ENCODE assay signal across 9 mouse cellular contexts in the genomic region with DNA sequence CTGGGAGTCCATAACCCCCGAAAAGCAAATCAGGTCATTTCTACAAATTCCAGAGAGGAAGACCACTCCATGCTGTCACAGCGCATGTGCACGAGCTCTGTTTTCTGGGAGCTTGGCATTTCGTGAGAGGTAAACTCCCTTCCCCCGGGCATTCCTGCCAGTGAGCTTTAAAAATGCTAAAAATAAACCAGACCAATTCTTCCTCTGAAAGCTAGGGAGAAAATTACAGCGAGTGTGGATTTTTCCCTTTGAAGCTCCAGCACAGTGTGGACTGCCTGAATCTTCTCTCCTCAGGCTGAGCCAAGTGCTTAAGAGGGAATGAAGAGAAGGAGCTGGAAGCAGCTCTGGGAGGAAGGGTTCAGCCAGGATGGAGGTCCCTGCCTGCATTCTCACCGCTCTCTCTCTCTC.
A peak's percentile ranks its signal among the peaks of the same experiment; 100 is the strongest.
DNase-seq lines count a peak whose midpoint lies in the region; ATAC-seq lines count a peak whose summit lies in the region.
"Had no signal": no experiment of that assay in that cellular context is flagged by ENCODE, and none has a peak within 500 bp of the region (broad histone marks: within the 10 kb centered on the region; RNA-seq: fewer than 3 reads in every experiment).

No protein-coding gene starts in this region.

- DNase-seq in adrenal gland, postnatal 25 days, result peak; percentile 27
- peak; percentile 35 to 60 for DNase-seq in frontal cortex, postnatal 36 days (ENCODE audit: low spot score in 2 of 2)
- peak; percentile 51 to 73 for DNase-seq in left cerebral cortex, postnatal 14 days (ENCODE audit: low spot score in 2 of 2)
- DNase-seq in liver, result no peak
- DNase-seq in limb, embryonic 10.5 days (ENCODE audit: low spot score), result no peak

- peak overlapping the region; percentile 9; the same call in 1 of the 2 replicates for H3K4me2 ChIP-seq in forebrain, embryonic 15.5 days (replicated peaks)
- H3K4me2 ChIP-seq in forebrain, embryonic 12.5 days, result no peak overlapping the region
- H3K4me2 ChIP-seq in liver, embryonic 12.5 days, result no peak overlapping the region
- H3K4me2 ChIP-seq: limb, embryonic 12.5 days had no signal

- peak overlapping the region; percentile 51 for H3K27ac ChIP-seq in forebrain, embryonic 15.5 days (replicated peaks)
- no peak overlapping the region for H3K27ac ChIP-seq in forebrain, embryonic 12.5 days
- H3K27ac ChIP-seq in liver, embryonic 12.5 days, result no peak overlapping the region
- no peak overlapping the region for H3K27ac ChIP-seq in limb, embryonic 10.5 days
- H3K27ac ChIP-seq: limb, embryonic 12.5 days had no signal

- no peak for ATAC-seq in forebrain, embryonic 15.5 days (replicated peaks)
- ATAC-seq in forebrain, embryonic 12.5 days (ENCODE audit: low FRiP score), result no peak
- ATAC-seq in liver, embryonic 12.5 days, result no peak

- intact Hi-C loops in left cerebral cortex, postnatal 14 days (cut with DNase I), result no loop called here

- no peaks in the 10 kb centered on the region for H3K27me3 ChIP-seq in forebrain, embryonic 15.5 days
- H3K27me3 ChIP-seq in forebrain, embryonic 12.5 days, result no peaks in the 10 kb centered on the region
- H3K27me3 ChIP-seq in liver, embryonic 12.5 days (replicated peaks), result no peaks in the 10 kb centered on the region
- 0 out of 2 replicates have a peak, but pooled peaks cover 4% of the 10 kb centered on the region for H3K27me3 ChIP-seq in limb, embryonic 10.5 days (ENCODE audit: low read depth, poor library complexity, severe bottlenecking)
- H3K27me3 ChIP-seq: limb, embryonic 12.5 days had no signal

- no peak overlapping the region for H3K9ac ChIP-seq in forebrain, embryonic 15.5 days (replicated peaks)
- H3K9ac ChIP-seq in forebrain, embryonic 12.5 days, result no peak overlapping the region
- H3K9ac ChIP-seq in liver, embryonic 12.5 days, result no peak overlapping the region
- H3K9ac ChIP-seq: limb, embryonic 12.5 days had no signal

- peaks cover 19% of the 10 kb centered on the region for H3K4me1 ChIP-seq in forebrain, embryonic 15.5 days
- H3K4me1 ChIP-seq in forebrain, embryonic 12.5 days, result peaks cover 2% of the 10 kb centered on the region; the same call in 1 of the 2 replicates
- H3K4me1 ChIP-seq in liver, embryonic 12.5 days, result no peaks in the 10 kb centered on the region
- H3K4me1 ChIP-seq in limb, embryonic 10.5 days, result peaks cover 56% of the 10 kb centered on the region

- no peak overlapping the region for H3K4me3 ChIP-seq in forebrain, embryonic 15.5 days
- no peak overlapping the region for H3K4me3 ChIP-seq in forebrain, embryonic 12.5 days (replicated peaks)
- no peak overlapping the region for H3K4me3 ChIP-seq in liver, embryonic 12.5 days
- H3K4me3 ChIP-seq in limb, embryonic 10.5 days, result no peak overlapping the region
- H3K4me3 ChIP-seq: limb, embryonic 12.5 days had no signal

- WGBS in forebrain, embryonic 15.5 days, result 50% methylated on average over 7 of the region's 7 CpGs
- WGBS in forebrain, embryonic 12.5 days, result 84% methylated on average over 7 of the region's 7 CpGs
- 82% methylated on average over 7 of the region's 7 CpGs for WGBS in liver, embryonic 12.5 days (ENCODE audit: insufficient replicate concordance)
- 51% methylated on average over 7 of the region's 7 CpGs for WGBS in limb, embryonic 10.5 days

- H3K9me3 ChIP-seq in forebrain, embryonic 15.5 days, result peaks cover 4% of the 10 kb centered on the region; the same call in 1 of the 2 replicates
- H3K9me3 ChIP-seq in forebrain, embryonic 12.5 days, result no peaks in the 10 kb centered on the region
- 0 out of 2 replicates have a peak, but pooled peaks cover 4% of the 10 kb centered on the region for H3K9me3 ChIP-seq in liver, embryonic 12.5 days (replicated peaks)
- H3K9me3 ChIP-seq in limb, embryonic 10.5 days (replicated peaks), result no peaks in the 10 kb centered on the region; the same call in 1 of the 2 replicates
- H3K9me3 ChIP-seq: limb, embryonic 12.5 days had no signal

- peaks cover 2% of the 10 kb centered on the region; the same call in 1 of the 2 replicates for H3K36me3 ChIP-seq in forebrain, embryonic 15.5 days
- H3K36me3 ChIP-seq in forebrain, embryonic 12.5 days (replicated peaks), result peaks cover 4% of the 10 kb centered on the region; the same call in 1 of the 2 replicates
- H3K36me3 ChIP-seq in liver, embryonic 12.5 days, result peaks cover 31% of the 10 kb centered on the region
- peaks cover 21% of the 10 kb centered on the region for H3K36me3 ChIP-seq in limb, embryonic 10.5 days

Comparison
In these comparisons a context has a peak if more than half of its experiments do, and no peak if none do; other contexts are left out.
1. DNase-seq: peak in adrenal gland, postnatal 25 days (single experiment), frontal cortex, postnatal 36 days (2 of 2) and left cerebral cortex, postnatal 14 days (2 of 2); none in liver (single experiment) and limb, embryonic 10.5 days (single experiment).